Mouse (Mus musculus) lung, postnatal 10 days (tissue): ENCODE measurements around the gene Tgoln1.

Source experiments
- DNase-seq: peaks from one replicate; pipeline ENCODE4 v3.0.0; 2021

Tgoln1 gene

DNA sequence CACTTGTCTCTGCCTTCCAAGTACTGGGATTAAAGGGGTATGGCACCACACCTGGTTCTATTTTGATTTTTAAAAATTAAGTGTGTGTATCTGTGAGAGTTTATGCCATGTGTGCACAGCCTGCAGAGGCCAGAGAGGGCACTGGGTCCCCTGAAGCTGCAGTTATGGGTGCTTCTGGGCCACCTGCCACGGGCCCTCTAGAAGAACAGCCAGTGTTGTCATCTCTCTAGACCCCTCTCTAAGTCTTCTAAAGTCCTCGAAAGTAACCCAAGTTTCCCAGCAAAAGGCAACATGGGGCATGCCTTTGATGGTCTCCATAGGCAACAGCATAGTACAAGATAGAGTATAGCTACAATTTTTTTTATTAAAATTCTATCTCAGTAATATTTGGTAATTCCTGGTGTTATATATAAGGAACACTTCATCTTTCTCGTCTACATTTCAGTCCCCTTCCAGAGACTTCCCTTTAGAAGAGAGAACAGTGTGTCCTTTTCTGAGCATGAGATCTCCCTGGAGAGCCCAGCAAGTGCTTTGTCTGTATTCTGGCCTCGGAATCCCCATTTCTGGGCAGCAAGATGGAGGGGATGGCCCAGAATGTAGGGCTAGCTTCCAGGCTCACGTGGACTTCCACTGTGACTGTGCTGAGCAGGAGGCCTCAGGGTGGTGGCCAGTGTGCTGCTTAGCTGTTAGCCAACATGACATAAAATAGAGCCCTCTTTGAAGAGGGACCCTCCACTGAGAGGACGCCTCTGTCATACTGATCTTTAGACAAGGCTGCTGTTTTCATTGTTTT lies 23.6 kb downstream of the Tgoln1 start:
- DNase-seq, result no peak

GRCm38 (mm10) chr6:72590111-72590510 lies 26.7 kb downstream of the Tgoln1 start:
- no peak for DNase-seq

GRCm38 (mm10) chr6:72588307-72588706 lies 28.5 kb downstream of the Tgoln1 start:
- DNase-seq, result no peak

- DNase-seq, result no peak
Observed at GRCm38 (mm10) chr6:72586701-72587100, 30.1 kb downstream of the Tgoln1 start.

DNA sequence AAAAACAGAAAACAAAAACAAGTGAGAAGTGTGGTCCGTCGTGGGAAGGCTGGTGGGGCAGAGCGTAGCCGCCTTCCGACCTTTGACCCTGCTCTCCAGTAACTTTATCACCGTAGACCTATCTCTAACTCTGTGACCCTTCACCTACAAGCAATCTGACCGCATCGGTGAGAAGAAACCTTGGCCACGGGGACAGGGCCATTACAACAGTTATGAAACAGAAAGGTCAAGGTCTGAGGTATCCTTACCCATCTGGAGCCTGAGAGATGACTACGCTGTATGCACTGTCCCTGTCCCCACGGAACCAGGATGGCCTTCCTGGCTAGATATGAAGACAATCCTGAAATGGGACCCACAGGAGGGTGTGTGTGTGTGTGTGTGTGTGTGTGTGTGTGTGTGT lies 32.6 kb downstream of the Tgoln1 start:
- no peak for DNase-seq

- DNase-seq, result no peak
Observed at GRCm38 (mm10) chr6:72583211-72583839, 33.5 kb downstream of the Tgoln1 start.

- DNase-seq, result peak; percentile 34
Observed at GRCm38 (mm10) chr6:72581625-72582382, 35.0 kb downstream of the Tgoln1 start.

GRCm38 (mm10) chr6:72576041-72576440 lies 40.8 kb downstream of the Tgoln1 start:
- no peak for DNase-seq

DNA sequence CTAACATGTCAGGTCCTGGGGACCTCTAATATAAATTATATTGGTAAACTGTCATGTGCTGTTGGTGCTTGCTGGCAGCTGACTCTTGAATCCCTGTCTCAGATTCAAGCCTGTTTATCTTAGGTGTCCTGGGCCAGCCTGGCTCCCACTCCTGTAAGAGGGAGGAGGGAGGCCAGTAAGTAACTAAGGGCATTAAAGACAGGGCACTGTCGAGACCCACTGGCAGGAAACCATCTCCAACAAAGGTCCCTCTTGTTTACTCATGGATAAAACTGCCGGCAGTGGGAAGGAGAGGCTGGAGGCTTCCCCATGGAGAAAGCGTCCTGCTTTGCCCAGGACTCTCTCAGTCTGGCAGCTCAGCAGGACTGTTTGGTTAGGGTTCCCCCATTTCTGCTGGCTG lies 45.0 kb downstream of the Tgoln1 start:
- DNase-seq, result no peak

- no peak for DNase-seq
Observed at GRCm38 (mm10) chr6:72570644-72571397, 46.0 kb downstream of the Tgoln1 start.

GRCm38 (mm10) chr6:72568736-72569135 lies 48.1 kb downstream of the Tgoln1 start:
- no peak for DNase-seq

GRCm38 (mm10) chr6:72567508-72567907 lies 49.3 kb downstream of the Tgoln1 start:
- DNase-seq, result no peak

- peak; percentile 94 for DNase-seq
Observed at GRCm38 (mm10) chr6:72566044-72566443, 50.8 kb downstream of the Tgoln1 start.

- no peak for DNase-seq
Observed at GRCm38 (mm10) chr6:72565506-72565905, 51.3 kb downstream of the Tgoln1 start.

GRCm38 (mm10) chr6:72562894-72563293 lies 53.9 kb downstream of the Tgoln1 start:
- DNase-seq, result no peak

- no peak for DNase-seq
Observed at GRCm38 (mm10) chr6:72562486-72562885, 54.3 kb downstream of the Tgoln1 start.

GRCm38 (mm10) chr6:72560801-72561200 lies 56.0 kb downstream of the Tgoln1 start:
- no peak for DNase-seq
